Mouse (Mus musculus) frontal cortex, postnatal 36 days (tissue): Measurements from ENCODE around the gene Rfwd3.
A peak's percentile ranks its signal among the peaks of the same experiment; 100 is the strongest.
"Not testable (repeated sequence)": the region's sequence is repeated elsewhere in the genome, so short reads cannot be mapped to it uniquely, and the experiment has no call there.

ENCODE experiments used
- DNase-seq, 2 experiments: peaks; one replicate each; pipeline ENCODE4 v3.0.0; 2022; ENCODE audit warnings: low spot score in 2 of 2

Gene Rfwd3

GRCm38 (mm10) chr8:111290586-111290985, 9.4 kb downstream of the Rfwd3 start:
- DNase-seq = no peak

DNA sequence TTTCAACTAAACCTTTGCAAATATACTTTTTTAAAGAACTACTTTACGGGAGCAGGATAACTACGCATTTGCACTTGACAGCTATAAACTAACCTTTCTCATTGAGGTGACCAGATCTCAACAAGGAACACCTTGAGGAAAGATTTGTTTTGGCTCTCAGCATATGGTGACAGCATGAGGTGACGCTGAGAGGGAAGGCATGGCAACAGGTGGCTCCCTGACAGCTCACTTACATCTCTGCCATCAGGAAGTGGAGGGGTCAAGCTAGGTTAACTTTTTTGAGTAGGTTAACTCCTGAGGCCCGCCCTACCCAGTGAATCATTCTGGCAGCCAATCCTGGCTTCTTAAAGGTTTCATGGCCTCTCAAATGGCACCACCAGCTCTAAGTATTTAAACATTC, 14.4 kb downstream of the Rfwd3 start:
- no peak for DNase-seq

DNA sequence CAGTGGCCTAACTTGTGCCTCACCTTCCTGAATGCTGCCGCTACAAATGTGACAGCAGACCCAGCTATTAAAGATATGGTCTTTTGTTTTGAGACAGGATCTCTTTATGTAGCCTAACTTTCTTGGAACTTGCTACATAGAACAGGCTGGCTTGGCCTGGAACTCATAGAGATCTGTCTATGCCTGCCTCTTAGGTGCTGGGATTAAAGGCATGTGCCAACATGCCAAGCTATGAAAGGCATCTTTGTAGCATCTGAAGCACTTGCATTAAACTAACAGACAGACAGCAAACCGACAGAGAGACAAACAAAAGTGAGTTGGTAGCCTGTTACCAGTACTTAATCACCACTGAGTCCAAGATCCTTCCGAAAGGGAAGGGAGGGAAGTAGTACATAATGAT, 17.9 kb downstream of the Rfwd3 start:
- no peak for DNase-seq

GRCm38 (mm10) chr8:111268277-111268676, 31.7 kb downstream of the Rfwd3 start:
- no peak for DNase-seq

GRCm38 (mm10) chr8:111266161-111266560, 33.9 kb downstream of the Rfwd3 start:
- not testable (repeated sequence) for DNase-seq

DNA sequence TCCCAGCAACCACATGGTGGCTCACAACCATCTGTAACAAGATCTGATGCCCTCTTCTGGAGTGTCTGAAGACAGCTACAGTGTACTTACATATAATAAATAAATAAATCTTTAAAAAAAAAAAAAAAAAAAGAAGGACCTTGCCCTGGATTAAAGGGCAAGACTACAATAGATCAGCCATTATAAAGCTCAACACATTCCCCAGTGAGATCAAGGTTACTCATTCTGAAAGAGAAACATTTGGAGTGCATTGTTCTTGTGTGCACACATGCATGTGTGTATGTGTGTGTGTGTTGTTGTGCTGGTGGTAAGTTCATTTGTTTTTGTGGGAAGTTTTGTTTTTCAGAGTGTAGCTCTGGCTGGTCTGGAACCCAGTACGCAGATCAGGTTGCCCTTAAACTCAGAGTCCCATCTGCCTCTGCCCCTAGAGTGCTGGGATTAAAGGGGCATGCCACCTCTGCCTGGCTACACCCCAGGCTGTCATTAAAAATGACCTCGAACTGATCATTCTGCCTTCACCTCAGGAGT, 35.3 kb downstream of the Rfwd3 start:
- DNase-seq = no peak

DNA sequence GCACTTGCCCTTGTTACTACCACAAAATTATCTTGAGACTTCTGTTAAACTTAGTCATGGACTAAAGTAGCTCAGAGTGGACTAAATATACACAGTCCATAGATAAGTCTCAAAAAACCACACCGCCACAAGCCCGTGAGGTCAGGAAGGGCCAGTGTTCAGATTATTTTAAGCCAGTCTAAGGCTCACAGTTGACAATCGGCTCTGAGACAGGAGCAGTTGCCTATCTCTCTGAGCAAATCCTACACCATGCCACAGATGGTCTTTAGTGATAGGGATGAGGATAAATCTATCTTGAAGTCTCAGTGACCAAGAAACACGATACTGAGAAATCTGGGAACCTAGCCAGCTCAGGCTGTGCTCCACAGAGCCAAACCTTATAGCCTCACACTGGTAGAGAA, 38.0 kb downstream of the Rfwd3 start:
- no peak for DNase-seq

GRCm38 (mm10) chr8:111260251-111260650, 39.8 kb downstream of the Rfwd3 start:
- no peak for DNase-seq

DNA sequence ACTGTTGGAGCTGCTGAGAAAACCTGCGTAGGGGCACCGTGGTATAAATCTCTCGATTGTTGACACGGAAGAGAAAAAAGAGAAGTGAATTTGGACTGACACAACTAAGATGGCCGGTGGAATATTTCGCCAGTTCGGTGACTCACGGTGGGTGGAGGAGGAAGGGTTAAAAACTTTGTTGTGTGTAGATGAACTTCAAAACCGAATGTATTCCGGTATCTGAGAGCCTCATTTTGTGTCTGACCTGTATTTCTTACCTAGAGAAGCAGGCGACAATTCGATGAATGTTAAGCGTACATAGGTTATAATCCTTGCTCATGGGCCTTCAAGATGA, 40.6 kb downstream of the Rfwd3 start:
- no peak for DNase-seq

DNA sequence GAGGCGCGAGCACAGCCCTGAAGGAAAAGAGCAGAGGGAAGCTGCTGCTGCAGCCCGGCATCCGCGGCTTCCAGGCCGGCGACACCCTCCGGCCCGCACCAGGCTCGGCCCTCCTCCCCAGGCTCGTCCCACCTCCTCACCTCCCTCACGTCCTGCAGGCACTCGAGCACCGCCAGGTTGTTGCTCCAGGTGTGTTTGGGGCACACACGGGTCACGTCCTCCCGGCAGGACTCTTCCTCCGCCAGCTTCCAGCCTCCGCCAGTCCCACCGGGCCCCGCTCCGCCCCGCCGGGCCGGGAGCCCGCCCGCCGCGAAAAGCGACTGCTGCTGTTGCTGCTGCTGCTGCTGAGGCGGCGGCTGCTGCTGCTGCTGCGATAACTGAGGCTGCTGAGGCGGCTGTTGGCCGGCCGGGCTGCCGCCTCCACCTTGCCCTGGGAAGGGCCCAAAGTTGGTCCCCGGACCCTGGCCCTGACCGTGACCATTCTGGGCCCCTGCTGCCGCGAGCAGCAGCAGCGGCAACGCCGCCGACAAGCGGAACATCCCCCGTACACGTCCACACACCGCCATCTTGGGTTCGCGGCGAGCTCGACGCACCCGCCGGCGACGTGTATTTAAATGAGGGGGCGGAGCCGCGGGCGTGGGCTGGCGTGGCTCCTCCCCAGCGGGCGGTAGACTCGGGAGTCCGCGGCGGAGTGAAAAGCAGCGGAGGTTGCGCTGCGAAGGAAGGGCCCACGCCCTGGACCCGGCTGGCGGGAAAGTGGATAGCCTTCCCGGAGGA, 41.2 kb downstream of the Rfwd3 start, which contains the start of gene Glg1:
Glg1 (minus strand) TSS at position 586 of the 777 bp plus-strand sequence.
- peak; percentile 90 to 91 for DNase-seq

DNA sequence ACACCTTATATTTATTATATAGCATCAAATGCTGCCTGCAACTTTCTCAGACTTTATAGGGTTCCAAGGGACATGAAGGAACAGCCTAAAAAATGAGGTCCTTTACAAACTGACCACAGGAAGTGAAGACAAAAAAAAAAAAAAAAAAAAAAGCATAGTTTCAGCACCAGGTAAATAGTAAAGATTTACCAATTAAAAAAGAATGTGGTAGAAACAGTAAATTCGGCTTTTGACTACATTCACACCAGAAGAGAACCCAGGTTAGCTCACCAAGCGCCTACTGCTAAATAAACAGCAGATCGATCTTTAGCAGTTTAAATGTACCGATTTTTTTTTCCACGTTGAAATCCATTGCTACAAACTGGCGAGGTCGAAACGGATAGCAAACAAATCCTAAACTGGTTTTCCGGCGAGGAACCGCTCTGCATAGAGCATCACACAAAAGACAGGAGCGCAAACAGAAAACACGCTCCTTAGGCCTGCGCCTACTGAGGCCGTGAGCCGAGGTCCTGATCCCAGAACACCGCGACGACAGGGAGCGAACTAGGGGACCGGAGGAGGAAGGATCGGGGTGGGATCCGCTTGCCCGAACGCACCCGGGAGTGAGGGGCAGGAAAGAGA, 41.9 kb downstream of the Rfwd3 start:
- no peak for DNase-seq

DNA sequence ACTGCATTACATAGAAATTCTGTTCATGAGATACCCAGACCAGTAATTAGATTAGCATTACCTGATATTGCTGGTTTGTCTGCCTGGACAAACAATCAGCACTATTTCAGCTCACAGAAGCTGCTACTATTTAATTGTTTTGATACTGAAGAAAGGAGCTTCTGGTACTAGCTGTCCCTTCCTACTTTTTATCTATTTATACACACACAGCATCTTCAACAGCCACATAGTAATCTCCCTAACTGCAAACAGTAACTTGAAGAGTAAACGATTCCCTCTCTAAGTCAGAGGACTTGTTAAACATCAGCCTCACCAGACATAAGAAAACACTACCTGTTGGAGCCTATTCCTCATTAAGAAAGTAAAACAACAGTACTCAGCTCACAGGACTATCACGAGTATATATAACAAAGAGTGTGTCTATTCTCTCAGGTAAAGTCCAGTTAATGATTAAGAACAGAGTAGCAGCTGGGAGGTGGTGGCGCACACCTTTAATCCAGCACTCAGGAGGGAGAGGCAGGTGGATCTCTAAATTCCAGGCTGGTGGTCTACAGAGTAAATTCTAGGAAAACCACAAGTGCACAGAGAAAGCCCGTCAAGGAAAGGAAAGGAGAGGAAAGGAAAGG, 47.4 kb downstream of the Rfwd3 start:
- no peak for DNase-seq

GRCm38 (mm10) chr8:111250111-111250510, 49.9 kb downstream of the Rfwd3 start:
- no peak for DNase-seq

DNA sequence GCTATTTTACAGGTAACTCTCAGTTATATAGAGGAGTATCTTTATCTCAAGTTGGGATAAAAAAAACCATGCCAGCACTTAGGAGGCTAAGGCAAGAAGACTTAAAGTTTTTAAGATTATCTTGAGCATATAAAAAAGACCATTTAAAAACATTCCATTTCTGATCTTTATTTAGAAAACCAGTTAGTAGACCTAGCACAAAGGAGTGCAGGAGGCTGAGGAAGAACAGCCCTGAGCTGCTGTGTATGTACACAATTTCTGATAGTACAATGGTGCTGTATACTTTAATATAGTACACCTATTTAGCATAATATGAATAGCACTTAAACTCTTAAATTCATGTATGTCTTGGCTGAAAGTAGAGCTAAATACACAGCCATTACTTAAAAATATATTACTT, 51.9 kb downstream of the Rfwd3 start:
- no peak for DNase-seq

GRCm38 (mm10) chr8:111246864-111247263, 53.2 kb downstream of the Rfwd3 start:
- not testable (repeated sequence) for DNase-seq

DNA sequence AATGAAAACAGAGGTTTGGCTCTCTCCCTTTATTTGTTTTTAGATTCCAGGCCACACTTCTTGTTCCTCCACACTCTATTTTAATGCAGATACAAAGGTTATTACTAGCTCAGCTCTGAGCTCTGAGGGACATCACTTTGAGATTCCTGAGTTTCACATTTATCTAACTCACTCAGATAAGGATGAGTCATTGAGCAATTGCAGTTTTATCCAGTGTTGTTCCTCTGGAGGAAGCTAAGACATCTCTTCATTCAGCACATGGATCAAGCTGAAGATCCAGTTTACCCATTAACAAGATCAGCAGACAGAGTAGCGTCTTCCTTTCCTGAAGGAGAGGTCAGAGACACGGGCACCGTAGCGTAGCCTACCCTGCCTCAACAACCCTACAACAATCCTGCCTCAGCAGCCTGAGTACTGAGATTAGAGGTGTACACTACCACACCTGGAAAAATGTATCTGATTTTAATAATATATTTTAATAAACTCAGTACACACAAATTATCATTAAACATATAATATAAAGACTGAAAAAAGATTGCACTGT, 53.7 kb downstream of the Rfwd3 start:
- no peak for DNase-seq

DNA sequence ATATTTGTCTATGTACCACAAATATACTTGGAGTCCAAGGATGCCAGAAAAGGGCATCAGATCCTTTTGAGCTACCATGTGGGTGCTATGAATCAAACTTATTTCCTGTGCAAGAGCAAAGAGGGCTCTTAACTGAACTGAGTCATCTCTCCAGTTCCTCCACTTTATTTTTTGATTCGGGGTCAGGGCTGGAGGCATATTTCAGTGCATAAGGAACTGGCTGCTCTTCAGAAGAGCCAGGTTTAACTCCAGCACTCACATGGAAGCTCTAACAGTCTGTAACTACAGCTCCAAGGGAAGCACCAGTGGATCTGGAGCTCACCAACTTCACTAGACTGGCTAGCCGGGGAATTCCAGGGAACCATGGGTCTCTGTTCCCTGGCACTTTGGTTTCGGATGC, 62.7 kb downstream of the Rfwd3 start:
- DNase-seq = no peak

DNA sequence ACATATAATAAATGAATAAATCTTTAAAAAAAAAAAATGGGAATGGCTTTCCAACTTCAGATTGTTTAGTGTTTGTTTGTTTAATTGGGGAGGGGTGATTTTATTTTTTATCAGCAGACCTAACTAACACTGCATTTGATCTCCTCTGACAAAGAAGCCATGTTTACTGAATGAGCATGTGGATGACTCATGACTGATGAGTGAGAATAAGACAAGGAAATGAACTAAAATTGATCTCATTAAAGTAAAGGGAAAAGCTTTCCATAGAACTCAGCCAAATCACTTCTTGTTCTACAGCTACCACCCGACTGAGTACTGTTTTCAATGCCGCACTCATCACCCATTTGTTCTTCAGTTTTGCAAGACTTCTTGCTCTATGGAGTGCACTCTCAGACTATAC, 66.3 kb downstream of the Rfwd3 start:
- DNase-seq = no peak

GRCm38 (mm10) chr8:111224153-111224552, 75.9 kb downstream of the Rfwd3 start:
- peak in 1 of 2 experiments; percentile 26 for DNase-seq
